Mouse (Mus musculus) hindbrain, postnatal 0 days (tissue): ENCODE measurements around the gene Foxo4. TPM values are rescaled to one million over a fixed set of nuclear protein-coding genes. Genes with fewer than 3 reads are reported as not detected.

Experiments
- ATAC-seq: fragments of 200-750 bp; cut with Nextera tagmentation; 2 replicates; pipeline ENCODE4 v1.8.0; 2017; ENCODE audit warnings: mild to moderate bottlenecking, moderate TSS enrichment, moderate library complexity
- DNase-seq: peaks from one replicate; pipeline ENCODE4 v3.0.0-alpha.2; 2015; ENCODE audit warnings: low spot score
- H3K27ac ChIP-seq: fragments of 300-500 bp; sonication (generic); 2 replicates; pipeline ENCODE4 v1.5.1; 2014; ENCODE audit warnings: mild to moderate bottlenecking
- H3K27me3 ChIP-seq: fragments of 300-500 bp; sonication (generic); 2 replicates; pipeline ENCODE4 v1.6.1; 2014; ENCODE audit warnings: low read length, mixed read lengths; ENCODE audit not compliant: insufficient read depth
- H3K36me3 ChIP-seq: fragments of 300-500 bp; sonication (generic); 2 replicates; pipeline ENCODE4 v1.6.1; 2014; ENCODE audit warnings: low read length, mixed read lengths; ENCODE audit not compliant: insufficient read depth
- H3K4me1 ChIP-seq: fragments of 300-500 bp; sonication (generic); 2 replicates; pipeline ENCODE4 v1.6.1; 2014; ENCODE audit warnings: antibody characterized with exemption, low read length, mixed read lengths; ENCODE audit not compliant: insufficient read depth
- H3K4me2 ChIP-seq: fragments of 300-500 bp; sonication (generic); 2 replicates; pipeline ENCODE4 v1.6.1; 2014; ENCODE audit warnings: low read depth, mild to moderate bottlenecking, low read length, moderate library complexity, mixed read lengths
- H3K4me3 ChIP-seq: fragments of 300-500 bp; sonication (generic); 2 replicates; pipeline ENCODE4 v1.5.1; 2014; ENCODE audit warnings: low read length
- H3K9ac ChIP-seq: fragments of 300-500 bp; sonication (generic); replicated peaks from 2 replicates; pipeline ENCODE4 v1.6.1; 2014; ENCODE audit warnings: mild to moderate bottlenecking, low read length, moderate library complexity, mixed read lengths
- H3K9me3 ChIP-seq: fragments of 300-500 bp; sonication (generic); 2 replicates; pipeline ENCODE4 v1.6.1; 2016; ENCODE audit warnings: low read length, mixed read lengths
- CTCF ChIP-seq: IDR thresholded peaks from 2 replicates; pipeline ENCODE4 v1.5.1; 2016; ENCODE audit warnings: antibody characterized with exemption, control low read depth, low read depth
- WGBS: fragments of 180-500 bp; shearing (Covaris S2); extraction: QIAGEN DNeasy Blood & Tissue Kit; methylation state at CpG from one replicate; pipeline ENCODE4 v1.1.7; 2014; 5-methylcytosine and 5-hydroxymethylcytosine counted together
- polyA plus RNA-seq: library from polyadenylated mRNA; unstranded; fragments of >200 nt; fragmentation: Nextera tagmentation; extraction: Ambion mirVana; gene quantifications from 2 replicates; pipeline ENCODE4 v1.2.1, GENCODE M21; 2015
- total RNA-seq: library from RNA; depleted of rRNA; stranded (reverse); fragments of >200 nt; gene quantifications from 2 replicates; pipeline ENCODE4 v1.2.3, GENCODE M21; 2014; rRNA removed

Foxo4 gene
- total and polyA plus RNA-seq, 2 experiments from 2014 or later, result 0.63 to 21.4 TPM

DNA sequence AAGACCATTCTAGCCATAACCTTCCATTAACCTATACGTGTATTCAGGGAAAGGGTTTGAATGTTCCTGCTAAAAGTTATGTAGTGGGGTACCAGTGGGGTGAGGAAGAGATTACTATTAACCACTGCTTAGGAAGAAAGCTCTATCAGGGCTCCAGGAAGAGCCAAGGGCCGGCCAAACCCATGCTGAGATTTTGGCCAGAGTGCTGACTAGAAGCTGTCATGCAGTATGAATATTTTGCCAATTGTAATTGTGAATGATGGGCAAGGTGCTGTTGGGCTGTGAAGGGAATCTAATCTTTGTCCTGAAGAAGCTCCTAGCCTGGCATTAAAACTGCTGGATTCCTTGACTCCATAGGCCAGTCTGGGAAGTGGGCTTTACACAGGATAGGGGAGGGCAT is 50.3 kb downstream of the Foxo4 start:
- Histone ChIP-seq H3K4me3 (no peak overlapping the region), H3K27ac (no peak overlapping the region), H3K9ac (no peak overlapping the region), H3K4me1 (no peaks in the 10 kb centered on the region), H3K4me2 (no peak overlapping the region), H3K36me3 (no peaks in the 10 kb centered on the region), H3K27me3 (no peaks in the 10 kb centered on the region), H3K9me3 (no peaks in the 10 kb centered on the region)
- ATAC-seq (no peak), DNase-seq (no peak)
- 36% methylated on average over 2 of the region's 2 CpGs for WGBS
- TF ChIP-seq CTCF, result no peak

DNA sequence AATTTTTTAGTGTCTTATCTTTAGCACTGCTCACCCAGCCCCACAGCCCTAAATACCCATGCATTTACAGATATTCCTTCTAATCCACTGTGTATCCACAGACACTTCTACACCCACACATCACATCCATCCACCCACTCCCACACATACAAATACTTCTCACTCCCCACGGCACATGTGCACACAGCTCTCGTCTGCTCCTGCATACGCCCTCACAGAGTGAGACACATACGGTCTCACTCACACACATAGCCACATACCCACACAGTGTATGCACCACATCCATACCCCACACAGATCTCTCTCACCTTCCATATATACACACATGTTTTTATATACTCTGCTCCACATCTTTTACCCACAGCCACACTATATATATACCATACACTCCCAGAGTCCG is 55.0 kb downstream of the Foxo4 start:
- no peaks in the 10 kb centered on the region for H3K9me3 ChIP-seq
- no peak overlapping the region for H3K27ac ChIP-seq
- H3K4me2 ChIP-seq, result no peak overlapping the region
- WGBS, result 86% methylated on average over 5 of the region's 5 CpGs
- H3K4me1 ChIP-seq, result no peaks in the 10 kb centered on the region
- H3K36me3 ChIP-seq, result no peaks in the 10 kb centered on the region
- H3K9ac ChIP-seq, result no peak overlapping the region
- H3K27me3 ChIP-seq, result no peaks in the 10 kb centered on the region
- DNase-seq, result no peak
- TF ChIP-seq CTCF, result no peak
- no peak for ATAC-seq
- H3K4me3 ChIP-seq, result no peak overlapping the region

Other genes with a start within 250 kb of the Foxo4 start
- not detected in 2 replicates for gene Tex11, start 194.9 kb upstream of the Foxo4 start, total RNA-seq
- 0.09 TPM in 1 of 2 replicates, not detected in the other for gene Tex11, start 194.9 kb upstream of the Foxo4 start, polyA plus RNA-seq
- gene Slc7a3, start 168.5 kb upstream of the Foxo4 start, total RNA-seq, result 16.6 and 24.8 TPM in 2 replicates
- gene Slc7a3, start 168.5 kb upstream of the Foxo4 start, polyA plus RNA-seq, result 19.7 and 20.1 TPM in 2 replicates
- 38.0 and 42.6 TPM in 2 replicates for gene Snx12, start 32.0 kb upstream of the Foxo4 start, total RNA-seq
- 32.0 and 37.3 TPM in 2 replicates for gene Snx12, start 32.0 kb upstream of the Foxo4 start, polyA plus RNA-seq
- not detected in 2 replicates for gene Gm614, start 9.5 kb downstream of the Foxo4 start, total RNA-seq
- not detected in 2 replicates for gene Gm614, start 9.5 kb downstream of the Foxo4 start, polyA plus RNA-seq
- 1.7 and 2.7 TPM in 2 replicates for gene Il2rg, start 13.7 kb downstream of the Foxo4 start, total RNA-seq
- gene Il2rg, start 13.7 kb downstream of the Foxo4 start, polyA plus RNA-seq, result 5.1 and 5.8 TPM in 2 replicates
- not detected in 2 replicates for gene Gm20489, start 14.5 kb downstream of the Foxo4 start, total RNA-seq
- gene Gm20489, start 14.5 kb downstream of the Foxo4 start, polyA plus RNA-seq, result not detected in 2 replicates
- 50.0 and 64.9 TPM in 2 replicates for gene Med12, start 19.5 kb downstream of the Foxo4 start, total RNA-seq
- 19.0 TPM in 2 replicates for gene Med12, start 19.5 kb downstream of the Foxo4 start, polyA plus RNA-seq
- gene Nlgn3, start 44.6 kb downstream of the Foxo4 start, total RNA-seq, result 152 and 171 TPM in 2 replicates
- gene Nlgn3, start 44.6 kb downstream of the Foxo4 start, polyA plus RNA-seq, result 59.7 and 70.1 TPM in 2 replicates
- gene Gjb1, start 121.8 kb downstream of the Foxo4 start, total RNA-seq, result 0.68 and 4.0 TPM in 2 replicates
- gene Gjb1, start 121.8 kb downstream of the Foxo4 start, polyA plus RNA-seq, result 2.0 and 2.5 TPM in 2 replicates
- gene Zmym3, start 166.3 kb downstream of the Foxo4 start, total RNA-seq, result 169 and 208 TPM in 2 replicates
- gene Zmym3, start 166.3 kb downstream of the Foxo4 start, polyA plus RNA-seq, result 91.9 and 93.3 TPM in 2 replicates
- gene Nono, start 174.8 kb downstream of the Foxo4 start, total RNA-seq, result 201 and 220 TPM in 2 replicates
- gene Nono, start 174.8 kb downstream of the Foxo4 start, polyA plus RNA-seq, result 187 and 189 TPM in 2 replicates
- 1.6 and 4.9 TPM in 2 replicates for gene Itgb1bp2, start 194.6 kb downstream of the Foxo4 start, total RNA-seq
- gene Itgb1bp2, start 194.6 kb downstream of the Foxo4 start, polyA plus RNA-seq, result 0.58 and 1.1 TPM in 2 replicates